Mouse (Mus musculus): ENCODE data around the gene Pank3. TPM values are rescaled to one million over a fixed set of nuclear protein-coding genes. Genes with fewer than 3 reads are reported as not detected.

Gene Pank3
- polyA plus RNA-seq (2017; shearing (Covaris generic)), result 10.2 TPM

DNA sequence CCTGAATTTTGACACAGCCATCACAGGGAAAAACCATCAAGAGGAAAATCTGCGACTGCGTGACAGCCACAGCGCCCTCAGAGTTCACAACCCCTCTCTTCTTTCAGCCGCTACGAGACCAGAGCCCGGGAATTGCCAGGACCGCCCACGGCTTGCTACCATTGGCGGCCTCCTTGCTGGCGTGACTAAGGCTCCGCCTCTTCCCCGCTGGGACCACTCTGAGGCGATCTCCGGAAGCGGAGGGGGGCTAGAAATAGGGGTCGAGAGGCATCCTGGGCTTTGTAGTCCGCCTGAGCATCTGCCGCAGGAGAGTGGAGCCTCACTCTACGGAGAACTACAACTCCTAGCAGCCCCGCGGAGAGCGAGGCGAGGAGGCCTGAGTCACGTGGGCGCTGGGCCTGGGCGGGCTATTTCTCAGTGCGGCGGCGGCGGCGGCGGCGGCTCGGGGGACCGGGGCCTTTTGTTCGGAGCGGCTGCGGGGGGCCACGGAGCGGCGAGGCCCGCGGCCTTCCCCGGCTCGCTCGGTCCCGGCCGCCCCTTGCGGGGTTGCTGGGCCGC, at the start of gene Pank3:
Pank3 (plus strand) TSS at position 297 of the 558 bp plus-strand sequence.

DNA sequence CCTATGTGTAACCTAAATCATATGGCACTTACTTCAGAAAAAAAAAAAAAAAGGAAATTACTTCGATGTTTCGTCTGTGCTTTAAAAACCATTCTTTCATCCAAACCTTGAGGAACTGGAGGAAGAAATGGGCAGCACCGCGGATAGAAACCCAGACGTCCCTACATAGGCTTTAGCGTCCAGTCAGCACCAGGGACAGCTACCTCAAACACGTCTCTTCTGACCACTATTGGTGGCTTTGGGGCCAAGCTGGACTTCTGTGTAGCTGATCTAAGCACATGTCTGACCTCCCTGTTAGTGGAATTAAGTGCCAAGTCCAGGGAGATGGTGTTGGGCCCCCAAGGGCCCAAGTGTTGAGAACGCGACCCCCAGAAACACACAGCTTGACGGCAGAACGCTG, 29.6 kb downstream of the Pank3 start, which contains the start of gene Fbll1:
Fbll1 (minus strand) TSS at position 11 of the 400 bp plus-strand sequence.

DNA sequence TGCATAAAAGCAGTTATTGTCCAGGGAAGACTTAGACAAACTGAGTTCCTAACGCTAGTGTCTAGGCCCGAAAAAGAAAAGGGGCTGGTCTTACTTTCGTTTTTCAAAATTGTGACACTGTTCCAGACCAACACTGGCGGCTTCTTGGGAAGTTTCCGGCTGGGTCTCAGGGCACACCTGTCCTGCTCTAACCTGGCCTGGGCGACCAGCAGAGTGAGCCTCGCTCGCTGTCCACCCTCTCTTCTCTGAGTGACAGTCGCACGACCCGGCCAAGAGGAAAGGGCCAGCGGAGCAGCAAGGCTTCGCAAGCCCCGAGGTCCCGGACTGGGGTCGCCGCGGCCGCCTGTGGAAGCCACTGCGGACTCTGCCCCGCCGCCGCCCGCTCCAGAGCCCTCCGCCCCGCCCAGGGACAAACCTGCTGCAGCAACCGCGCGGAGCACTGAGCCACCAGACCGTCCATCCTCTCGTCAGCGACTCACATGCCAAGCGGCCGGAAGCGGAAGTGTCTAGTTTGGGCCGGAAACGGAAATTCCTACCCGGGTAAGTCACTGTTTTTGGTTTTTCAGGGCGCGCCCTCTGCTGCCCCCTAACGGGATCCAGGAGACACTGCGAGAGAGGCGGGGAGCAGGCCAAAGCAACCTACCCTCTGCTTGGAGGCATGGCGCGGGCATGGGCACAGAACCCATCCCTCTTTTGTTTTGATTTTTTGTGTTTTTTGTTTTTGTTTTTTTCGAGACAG, 64.9 kb downstream of the Pank3 start, which contains the start of gene Rars:
Rars (minus strand) TSS at position 485 of the 739 bp plus-strand sequence.

Other genes with a start within 250 kb of the Pank3 start
- gene Fbll1, start 29.4 kb downstream of the Pank3 start, polyA plus RNA-seq (2017; shearing (Covaris generic)), result not detected
- gene Rars, start 65.0 kb downstream of the Pank3 start, polyA plus RNA-seq (2017; shearing (Covaris generic)), result 71.5 TPM
- not detected for gene Wwc1, start 211.0 kb downstream of the Pank3 start, polyA plus RNA-seq (2017; shearing (Covaris generic))